Mouse (Mus musculus): ENCODE results near the gene Gm11238.
"Not testable (repeated sequence)": the region's sequence is repeated elsewhere in the genome, so short reads cannot be mapped to it uniquely, and the experiment has no call there.

The Gm11238 gene

DNA sequence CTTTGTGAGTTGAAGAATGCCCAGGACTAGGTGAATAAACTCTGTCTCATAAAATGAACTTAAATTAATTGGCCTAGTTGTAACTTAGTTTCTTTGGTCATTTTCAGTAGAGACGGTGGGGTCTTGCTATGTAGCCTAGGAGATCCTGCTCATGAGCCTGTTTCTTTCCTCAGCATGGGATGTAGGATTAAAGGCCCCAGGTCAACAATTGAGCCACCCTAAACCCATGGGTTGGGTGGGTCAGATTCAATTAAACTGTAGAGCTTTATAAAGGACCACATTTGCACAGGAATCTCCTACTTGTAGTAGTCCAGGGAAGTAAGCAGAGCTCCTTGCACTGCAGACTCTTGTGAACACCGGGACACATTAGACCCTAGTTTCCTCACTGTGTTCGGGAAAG is at the start of gene Gm11238:
Gene Gm11238, plus strand, starts transcription at position 301 of the 400 bp plus-strand sequence.
- not testable (repeated sequence) for DNase-seq (ENCODE audit: inconsistent age in 2 of 2, low spot score in 1 of 2)

DNA sequence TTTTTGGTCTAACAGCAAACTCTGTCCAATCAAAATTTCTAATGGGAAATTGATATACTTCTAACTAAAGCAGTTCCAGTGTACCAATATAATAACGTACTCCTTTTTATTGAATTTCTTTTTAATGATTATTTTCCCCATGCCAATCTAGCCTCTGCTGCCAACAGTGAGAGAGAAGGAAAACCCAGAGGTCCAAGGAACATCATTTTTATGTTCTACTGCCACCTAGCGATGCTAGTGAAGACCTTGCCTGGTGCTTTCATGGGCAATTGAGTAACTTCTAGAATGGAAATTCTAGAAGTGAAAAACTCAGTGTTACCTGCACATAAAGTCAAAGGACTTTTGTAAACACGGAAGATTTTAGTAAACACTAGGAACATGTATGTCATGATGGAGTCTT is 8.4 kb upstream of the Gm11238 start:
- DNase-seq (ENCODE audit: inconsistent age in 2 of 2, low spot score in 1 of 2), result peak in 1 of 2 experiments; percentile 50

DNA sequence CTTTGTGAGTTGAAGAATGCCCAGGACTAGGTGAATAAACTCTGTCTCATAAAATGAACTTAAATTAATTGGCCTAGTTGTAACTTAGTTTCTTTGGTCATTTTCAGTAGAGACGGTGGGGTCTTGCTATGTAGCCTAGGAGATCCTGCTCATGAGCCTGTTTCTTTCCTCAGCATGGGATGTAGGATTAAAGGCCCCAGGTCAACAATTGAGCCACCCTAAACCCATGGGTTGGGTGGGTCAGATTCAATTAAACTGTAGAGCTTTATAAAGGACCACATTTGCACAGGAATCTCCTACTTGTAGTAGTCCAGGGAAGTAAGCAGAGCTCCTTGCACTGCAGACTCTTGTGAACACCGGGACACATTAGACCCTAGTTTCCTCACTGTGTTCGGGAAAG is 15.0 kb downstream of the Gm11238 start, which contains the start of gene Gm11237:
Gene Gm11237, plus strand, starts transcription at position 301 of the 400 bp plus-strand sequence.
- not testable (repeated sequence) for DNase-seq (ENCODE audit: inconsistent age in 2 of 2, low spot score in 1 of 2)

DNA sequence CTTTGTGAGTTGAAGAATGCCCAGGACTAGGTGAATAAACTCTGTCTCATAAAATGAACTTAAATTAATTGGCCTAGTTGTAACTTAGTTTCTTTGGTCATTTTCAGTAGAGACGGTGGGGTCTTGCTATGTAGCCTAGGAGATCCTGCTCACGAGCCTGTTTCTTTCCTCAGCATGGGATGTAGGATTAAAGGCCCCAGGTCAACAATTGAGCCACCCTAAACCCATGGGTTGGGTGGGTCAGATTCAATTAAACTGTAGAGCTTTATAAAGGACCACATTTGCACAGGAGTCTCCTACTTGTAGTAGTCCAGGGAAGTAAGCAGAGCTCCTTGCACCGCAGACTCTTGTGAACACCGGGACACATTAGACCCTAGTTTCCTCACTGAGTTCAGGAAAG is 30.1 kb downstream of the Gm11238 start, which contains the start of gene Gm11236:
Gene Gm11236, plus strand, starts transcription at position 301 of the 400 bp plus-strand sequence.
- not testable (repeated sequence) for DNase-seq (ENCODE audit: inconsistent age in 2 of 2, low spot score in 1 of 2)

DNA sequence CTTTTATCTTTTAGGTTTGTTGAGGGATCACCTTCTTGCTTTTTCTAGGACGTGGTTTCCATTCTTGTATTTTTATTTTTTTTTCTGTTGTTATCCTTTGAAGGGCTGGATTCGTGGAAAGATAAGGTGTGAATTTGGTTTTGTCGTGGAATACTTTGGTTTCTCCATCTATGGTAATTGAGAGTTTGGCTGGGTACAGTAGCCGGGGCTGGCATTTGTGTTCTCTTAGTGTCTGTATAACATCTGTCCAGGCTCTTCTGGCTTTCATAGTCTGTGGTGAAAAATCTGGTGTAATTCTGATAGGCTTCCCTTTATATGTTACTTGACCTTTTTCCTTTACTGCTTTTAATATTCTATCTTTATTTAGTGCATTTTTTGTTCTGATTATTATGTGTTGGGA is 54.2 kb downstream of the Gm11238 start:
- DNase-seq (ENCODE audit: inconsistent age in 2 of 2, low spot score in 1 of 2), result not testable (repeated sequence)

DNA sequence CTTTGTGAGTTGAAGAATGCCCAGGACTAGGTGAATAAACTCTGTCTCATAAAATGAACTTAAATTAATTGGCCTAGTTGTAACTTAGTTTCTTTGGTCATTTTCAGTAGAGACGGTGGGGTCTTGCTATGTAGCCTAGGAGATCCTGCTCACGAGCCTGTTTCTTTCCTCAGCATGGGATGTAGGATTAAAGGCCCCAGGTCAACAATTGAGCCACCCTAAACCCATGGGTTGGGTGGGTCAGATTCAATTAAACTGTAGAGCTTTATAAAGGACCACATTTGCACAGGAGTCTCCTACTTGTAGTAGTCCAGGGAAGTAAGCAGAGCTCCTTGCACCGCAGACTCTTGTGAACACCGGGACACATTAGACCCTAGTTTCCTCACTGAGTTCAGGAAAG is 60.4 kb downstream of the Gm11238 start, which contains the start of gene Gm11239:
Gene Gm11239, plus strand, starts transcription at position 301 of the 400 bp plus-strand sequence.
- DNase-seq (ENCODE audit: inconsistent age in 2 of 2, low spot score in 1 of 2), result not testable (repeated sequence)

DNA sequence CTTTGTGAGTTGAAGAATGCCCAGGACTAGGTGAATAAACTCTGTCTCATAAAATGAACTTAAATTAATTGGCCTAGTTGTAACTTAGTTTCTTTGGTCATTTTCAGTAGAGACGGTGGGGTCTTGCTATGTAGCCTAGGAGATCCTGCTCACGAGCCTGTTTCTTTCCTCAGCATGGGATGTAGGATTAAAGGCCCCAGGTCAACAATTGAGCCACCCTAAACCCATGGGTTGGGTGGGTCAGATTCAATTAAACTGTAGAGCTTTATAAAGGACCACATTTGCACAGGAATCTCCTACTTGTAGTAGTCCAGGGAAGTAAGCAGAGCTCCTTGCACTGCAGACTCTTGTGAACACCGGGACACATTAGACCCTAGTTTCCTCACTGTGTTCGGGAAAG is 75.5 kb downstream of the Gm11238 start, which contains the start of gene Gm428:
Gene Gm428, plus strand, starts transcription at position 301 of the 400 bp plus-strand sequence.
- not testable (repeated sequence) for DNase-seq (ENCODE audit: inconsistent age in 2 of 2, low spot score in 1 of 2)

All from adrenal gland, adult (tissue).